Mouse (Mus musculus) liver, embryonic 11.5 days (tissue): ENCODE data around the gene Cyp3a41a. TPM values are rescaled to one million over a fixed set of nuclear protein-coding genes. Genes with fewer than 3 reads are reported as not detected.
"Not testable (repeated sequence)": the region's sequence is repeated elsewhere in the genome, so short reads cannot be mapped to it uniquely, and the experiment has no call there.

ENCODE experiments used
- ATAC-seq: fragments of 200-750 bp; cut with Nextera tagmentation; replicated peaks from 2 replicates; pipeline ENCODE4 v1.8.0; 2017; ENCODE audit warnings: moderate number of reproducible peaks, mild to moderate bottlenecking, moderate TSS enrichment, moderate library complexity; ENCODE audit not compliant: low FRiP score
- DNase-seq: peaks from one replicate; pipeline ENCODE4 v3.0.0-alpha.2; 2017; ENCODE audit warnings: low spot score
- H3K27ac ChIP-seq: fragments of 300-500 bp; sonication (generic); 2 replicates; pipeline ENCODE4 v1.5.1; 2014; ENCODE audit warnings: mild to moderate bottlenecking, low read depth, low read length, control low read depth
- H3K27me3 ChIP-seq: fragments of 300-500 bp; sonication (generic); replicated peaks from 2 replicates; pipeline ENCODE4 v1.6.1; 2014; ENCODE audit warnings: low read length, mixed read lengths; ENCODE audit not compliant: control insufficient read depth, insufficient read depth
- H3K36me3 ChIP-seq: fragments of 300-500 bp; sonication (generic); 2 replicates; pipeline ENCODE4 v1.6.1; 2014; ENCODE audit warnings: mild to moderate bottlenecking, low read length, moderate library complexity, mixed read lengths; ENCODE audit not compliant: control insufficient read depth, insufficient read depth
- H3K4me1 ChIP-seq: fragments of 300-500 bp; sonication (generic); replicated peaks from 2 replicates; pipeline ENCODE4 v1.6.1; 2014; ENCODE audit warnings: low read length, mixed read lengths; ENCODE audit not compliant: control insufficient read depth, insufficient read depth
- H3K4me2 ChIP-seq: fragments of 300-500 bp; sonication (generic); 2 replicates; pipeline ENCODE4 v1.6.1; 2014; ENCODE audit warnings: mild to moderate bottlenecking, control low read depth, moderate library complexity
- H3K4me3 ChIP-seq: fragments of 300-500 bp; sonication (generic); 2 replicates; pipeline ENCODE4 v1.5.1; 2014; ENCODE audit warnings: low read depth, low read length, control low read depth
- H3K9ac ChIP-seq: fragments of 300-500 bp; sonication (generic); 2 replicates; pipeline ENCODE4 v1.6.1; 2014; ENCODE audit warnings: low read depth, low read length, control low read depth
- H3K9me3 ChIP-seq: fragments of 300-500 bp; sonication (generic); 2 replicates; pipeline ENCODE4 v1.6.1; 2016; ENCODE audit warnings: low read length, inconsistent platforms, mixed read lengths; ENCODE audit not compliant: control insufficient read depth
- WGBS: fragments of 180-500 bp; shearing (Covaris S2); extraction: QIAGEN DNeasy Blood & Tissue Kit; methylation state at CpG from one replicate; pipeline ENCODE4 v1.1.7; 2014; 5-methylcytosine and 5-hydroxymethylcytosine counted together
- polyA plus RNA-seq: library from polyadenylated mRNA; unstranded; fragments of >200 nt; fragmentation: Nextera tagmentation; extraction: Ambion mirVana; gene quantifications from 2 replicates; pipeline ENCODE4 v1.2.1, GENCODE M21; 2014

Cyp3a41a gene
- polyA plus RNA-seq = not detected in 2 replicates

DNA sequence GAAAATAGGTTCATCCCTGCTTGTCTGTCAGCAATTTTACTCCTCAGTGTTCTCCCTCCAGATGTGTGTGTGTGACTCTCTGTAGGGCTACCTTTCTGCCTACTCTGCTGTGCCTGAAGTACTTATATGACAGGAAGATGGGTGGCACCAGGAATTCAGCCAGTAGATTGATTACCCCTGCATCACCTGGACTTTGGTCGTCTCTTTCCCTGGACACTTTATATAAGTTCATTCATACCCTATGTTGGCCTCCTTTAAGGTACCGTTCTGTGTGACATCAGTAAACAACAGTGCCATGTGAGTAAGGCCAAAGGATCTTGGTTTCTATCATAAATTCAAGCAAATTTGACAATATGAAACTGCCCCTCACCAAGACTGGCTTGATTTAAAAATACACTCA lies at the start of gene Cyp3a41a:
TSS of gene Cyp3a41a (minus strand) at position 101 of the 400 bp plus-strand sequence.
- H3K27me3 ChIP-seq, H3K9ac ChIP-seq, H3K36me3 ChIP-seq, DNase-seq, H3K4me1 ChIP-seq, H3K27ac ChIP-seq, H3K4me3 ChIP-seq, H3K4me2 ChIP-seq, H3K9me3 ChIP-seq, ATAC-seq: not testable (repeated sequence)
- 67% methylated on average over 1 of the region's 2 CpGs for WGBS

DNA sequence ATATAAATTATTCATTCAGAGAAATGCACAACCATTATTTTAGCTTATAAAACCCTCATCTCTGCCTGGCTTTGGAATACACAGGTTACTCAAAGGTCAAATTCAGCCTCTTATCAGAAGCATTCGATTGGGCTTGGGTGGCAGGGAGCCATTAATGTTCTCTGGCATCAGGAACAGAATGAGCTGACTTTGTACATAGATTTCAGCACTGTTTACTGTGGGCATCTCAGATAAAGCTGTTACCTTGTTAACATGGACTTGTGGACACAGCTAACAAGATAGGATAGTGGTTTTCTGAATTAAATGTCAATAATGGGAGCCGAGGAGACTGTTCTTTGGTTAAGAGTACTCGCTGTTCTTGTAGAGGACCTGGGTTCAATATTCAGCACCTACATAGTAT lies 17.6 kb upstream of the Cyp3a41a start:
- H3K9me3 ChIP-seq, H3K4me1 ChIP-seq, DNase-seq, H3K27ac ChIP-seq, H3K4me3 ChIP-seq, ATAC-seq, H3K27me3 ChIP-seq, H3K9ac ChIP-seq, H3K36me3 ChIP-seq, H3K4me2 ChIP-seq: not testable (repeated sequence)
- WGBS = 67% methylated on average over 3 of the region's 3 CpGs

DNA sequence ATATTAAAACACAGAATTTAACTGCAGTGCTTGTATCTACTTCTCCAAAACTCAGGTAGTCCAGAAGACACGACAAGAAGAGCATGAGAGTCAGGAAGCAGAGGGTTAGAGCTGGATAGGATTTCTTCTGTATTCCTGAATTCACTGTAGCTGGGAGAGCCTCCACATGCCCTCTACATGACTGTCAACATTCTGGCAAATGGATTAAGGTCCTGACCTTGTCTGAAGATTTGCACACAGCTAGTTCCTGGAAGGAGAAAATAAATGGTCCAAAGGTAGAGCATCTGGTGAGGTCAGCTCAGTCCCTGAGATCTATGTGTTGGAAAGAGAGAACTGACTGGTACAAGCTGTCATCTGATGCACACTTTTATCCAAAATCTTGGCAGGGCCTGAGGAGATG lies 5.6 kb downstream of the Cyp3a41a start:
- H3K9me3 ChIP-seq, H3K36me3 ChIP-seq, H3K4me2 ChIP-seq, H3K4me1 ChIP-seq, H3K27ac ChIP-seq, ATAC-seq, H3K27me3 ChIP-seq, H3K4me3 ChIP-seq, H3K9ac ChIP-seq, DNase-seq: not testable (repeated sequence)
- 25% methylated on average over 1 of the region's 1 CpGs for WGBS

DNA sequence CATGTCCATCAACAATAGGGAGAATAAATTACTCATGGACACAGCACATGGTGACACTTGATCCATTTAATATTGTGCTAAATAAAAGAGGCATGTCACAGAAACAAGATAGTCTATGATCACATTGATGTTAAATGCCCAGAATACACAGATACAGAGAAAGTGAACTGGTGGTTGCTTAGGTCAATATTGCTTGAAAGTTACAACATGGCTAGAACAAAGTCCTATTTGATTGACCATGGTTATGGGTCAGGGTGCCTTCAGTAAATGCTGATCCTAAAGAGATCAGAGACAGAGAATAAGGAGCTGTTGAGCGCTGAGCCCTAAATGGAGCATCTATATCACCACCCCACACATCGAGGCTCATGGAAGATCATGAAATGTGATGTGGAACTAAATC lies 12.6 kb downstream of the Cyp3a41a start:
- H3K9me3 ChIP-seq, DNase-seq, H3K4me1 ChIP-seq, H3K36me3 ChIP-seq, H3K9ac ChIP-seq, H3K4me3 ChIP-seq, H3K27ac ChIP-seq, H3K4me2 ChIP-seq, H3K27me3 ChIP-seq, ATAC-seq: not testable (repeated sequence)
- 77% methylated on average over 2 of the region's 2 CpGs for whole genome bisulfite sequencing

DNA sequence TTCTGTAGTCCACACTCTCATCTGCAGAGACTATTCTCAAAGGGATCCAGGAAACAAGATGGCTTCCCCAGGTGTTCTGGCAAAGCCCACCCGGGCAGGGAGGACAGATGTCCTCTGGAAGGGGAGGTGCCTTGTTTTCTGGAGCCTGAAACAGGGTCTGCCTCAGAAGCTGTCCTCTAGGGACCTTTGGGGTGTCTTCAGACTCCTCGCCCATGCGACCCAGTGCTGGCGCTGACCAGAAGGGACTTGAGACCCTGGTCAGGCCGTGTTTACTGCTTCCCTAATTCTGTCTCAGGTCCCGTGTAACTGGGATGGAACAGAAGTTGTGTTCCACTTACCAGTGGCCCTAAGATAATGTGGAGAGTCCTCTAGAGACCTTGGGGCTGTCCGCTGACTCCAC lies 57.9 kb downstream of the Cyp3a41a start:
- H3K4me1 ChIP-seq = no peaks in the 10 kb centered on the region
- no peak overlapping the region for H3K4me2 ChIP-seq
- no peak overlapping the region for H3K9ac ChIP-seq
- peaks cover 29% of the 10 kb centered on the region for H3K9me3 ChIP-seq
- ATAC-seq (0 out of 2 replicates have a peak, but pooled peaks have one; percentile 26), DNase-seq (no peak)
- H3K4me3 ChIP-seq = no peak overlapping the region
- 79% methylated on average over 7 of the region's 7 CpGs for WGBS
- no peaks in the 10 kb centered on the region for H3K27me3 ChIP-seq
- no peak overlapping the region for H3K27ac ChIP-seq
- H3K36me3 ChIP-seq = no peaks in the 10 kb centered on the region

DNA sequence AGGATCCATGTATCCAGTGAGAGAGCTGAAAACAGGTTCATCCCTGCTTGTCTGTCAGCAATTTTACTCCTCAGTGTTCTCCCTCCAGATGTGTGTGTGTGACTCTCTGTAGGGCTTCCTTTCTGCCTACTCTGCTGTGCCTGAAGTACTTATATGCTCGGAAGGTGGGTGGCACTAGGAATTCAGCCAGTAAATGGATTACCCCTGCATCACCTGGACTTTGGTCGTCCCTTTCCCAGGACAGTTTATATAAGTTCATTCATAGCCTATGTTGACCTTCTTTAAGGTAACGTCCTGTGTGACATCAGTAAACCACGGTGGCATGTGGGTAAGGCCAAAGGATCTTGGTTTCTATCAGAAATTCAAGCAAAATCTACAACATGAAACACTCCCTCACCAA lies 72.2 kb downstream of the Cyp3a41a start:
- H3K9me3 ChIP-seq = peaks cover 25% of the 10 kb centered on the region
- DNase-seq (no peak), ATAC-seq (no peak)
- H3K27me3 ChIP-seq = no peaks in the 10 kb centered on the region
- H3K4me3 ChIP-seq = no peak overlapping the region
- H3K4me2 ChIP-seq = no peak overlapping the region
- H3K4me1 ChIP-seq = no peaks in the 10 kb centered on the region
- no peaks in the 10 kb centered on the region for H3K36me3 ChIP-seq
- no peak overlapping the region for H3K9ac ChIP-seq
- WGBS = 64% methylated on average over 4 of the region's 4 CpGs
- H3K27ac ChIP-seq = no peak overlapping the region

Other genes starting within 250 kb of the Cyp3a41a start
- gene Cyp3a41b, start 135.4 kb downstream of the Cyp3a41a start, polyA plus RNA-seq = not detected in 2 replicates
- not detected in 2 replicates for gene Cyp3a44, start 85.7 kb upstream of the Cyp3a41a start, polyA plus RNA-seq
- not detected in 2 replicates for gene Cyp3a11, start 159.8 kb upstream of the Cyp3a41a start, polyA plus RNA-seq